Mouse (Mus musculus): ENCODE data around the gene Cryzl2. TPM values are rescaled to one million over a fixed set of nuclear protein-coding genes. Genes with fewer than 3 reads are reported as not detected.

The Cryzl2 gene
- total and polyA plus RNA-seq, 2 experiments from 2014 or later = 38.1 to 45.7 TPM

- Histone ChIP-seq H3K4me1 (ENCODE audit: control insufficient read depth, insufficient read depth) (peaks cover 4% of the 10 kb centered on the region; the same call in 1 of the 2 replicates), H3K9ac (replicated peaks; ENCODE audit: low read depth, low read length) (no peak overlapping the region), H3K4me2 (ENCODE audit: low read depth, low read length) (no peak overlapping the region), H3K9me3 (replicated peaks; ENCODE audit: control insufficient read depth, low read length) (no peaks in the 10 kb centered on the region), H3K4me3 (ENCODE audit: low read depth, low read length) (no peak overlapping the region), H3K27me3 (ENCODE audit: control insufficient read depth, insufficient read depth, low read length) (no peaks in the 10 kb centered on the region), H3K27ac (ENCODE audit: low read depth) (no peak overlapping the region), H3K36me3 (replicated peaks; ENCODE audit: control insufficient read depth, insufficient read depth, low read length) (peaks cover 13% of the 10 kb centered on the region)
- 55% methylated on average over 2 of the region's 2 CpGs for WGBS
- TF ChIP-seq EP300 (IDR thresholded peaks at IDR 0.05; ENCODE audit: low read depth) (no peak), CTCF (IDR thresholded peaks at IDR 0.05; ENCODE audit: low read depth) (no peak)
- DNase-seq (ENCODE audit: low spot score) (no peak), ATAC-seq (ENCODE audit: insufficient read depth, low read depth) (no peak)
Observed at GRCm38 (mm10) chr1:157476231-157476630, 17.9 kb downstream of the Cryzl2 start.

GRCm38 (mm10) chr1:157480090-157480489, 21.7 kb downstream of the Cryzl2 start:
- TF ChIP-seq EP300 (IDR thresholded peaks at IDR 0.05; ENCODE audit: low read depth) (no peak), CTCF (IDR thresholded peaks at IDR 0.05; ENCODE audit: low read depth) (no peak)

GRCm38 (mm10) chr1:157480901-157481300, 22.5 kb downstream of the Cryzl2 start:
- no peaks in the 10 kb centered on the region for H3K9me3 ChIP-seq (replicated peaks; ENCODE audit: control insufficient read depth, low read length)
- no peak overlapping the region for H3K4me2 ChIP-seq (ENCODE audit: low read depth, low read length)
- no peak overlapping the region for H3K27ac ChIP-seq (ENCODE audit: low read depth)
- H3K9ac ChIP-seq (replicated peaks; ENCODE audit: low read depth, low read length) = no peak overlapping the region
- no peak overlapping the region for H3K4me3 ChIP-seq (ENCODE audit: low read depth, low read length)
- DNase-seq (ENCODE audit: low spot score) (no peak), ATAC-seq (ENCODE audit: insufficient read depth, low read depth) (no peak)
- H3K4me1 ChIP-seq (ENCODE audit: control insufficient read depth, insufficient read depth) = peaks cover 4% of the 10 kb centered on the region; the same call in 1 of the 2 replicates
- TF ChIP-seq EP300 (IDR thresholded peaks at IDR 0.05; ENCODE audit: low read depth) = no peak
- no peak for TF ChIP-seq CTCF (IDR thresholded peaks at IDR 0.05; ENCODE audit: low read depth)
- H3K36me3 ChIP-seq (replicated peaks; ENCODE audit: control insufficient read depth, insufficient read depth, low read length) = no peaks in the 10 kb centered on the region
- no peaks in the 10 kb centered on the region for H3K27me3 ChIP-seq (ENCODE audit: control insufficient read depth, insufficient read depth, low read length)
- WGBS = 72% methylated on average over 3 of the region's 3 CpGs

More at GRCm38 (mm10) chr1:157480090-157480489, 21.7 kb downstream of the Cryzl2 start:
- ATAC-seq (ENCODE audit: insufficient read depth, low read depth) (no peak), DNase-seq (ENCODE audit: low spot score) (no peak)
- Histone ChIP-seq H3K36me3 (replicated peaks; ENCODE audit: control insufficient read depth, insufficient read depth, low read length) (no peaks in the 10 kb centered on the region), H3K4me2 (ENCODE audit: low read depth, low read length) (no peak overlapping the region), H3K4me1 (ENCODE audit: control insufficient read depth, insufficient read depth) (peaks cover 4% of the 10 kb centered on the region; the same call in 1 of the 2 replicates), H3K9ac (replicated peaks; ENCODE audit: low read depth, low read length) (no peak overlapping the region), H3K4me3 (ENCODE audit: low read depth, low read length) (no peak overlapping the region), H3K9me3 (replicated peaks; ENCODE audit: control insufficient read depth, low read length) (no peaks in the 10 kb centered on the region), H3K27ac (ENCODE audit: low read depth) (no peak overlapping the region), H3K27me3 (ENCODE audit: control insufficient read depth, insufficient read depth, low read length) (no peaks in the 10 kb centered on the region)
- WGBS = 26% methylated on average over 9 of the region's 9 CpGs

- Histone ChIP-seq H3K9me3 (replicated peaks; ENCODE audit: control insufficient read depth, low read length) (no peaks in the 10 kb centered on the region), H3K4me2 (ENCODE audit: low read depth, low read length) (no peak overlapping the region), H3K27me3 (ENCODE audit: control insufficient read depth, insufficient read depth, low read length) (no peaks in the 10 kb centered on the region), H3K9ac (replicated peaks; ENCODE audit: low read depth, low read length) (no peak overlapping the region), H3K27ac (ENCODE audit: low read depth) (no peak overlapping the region), H3K4me3 (ENCODE audit: low read depth, low read length) (no peak overlapping the region), H3K36me3 (replicated peaks; ENCODE audit: control insufficient read depth, insufficient read depth, low read length) (no peaks in the 10 kb centered on the region), H3K4me1 (ENCODE audit: control insufficient read depth, insufficient read depth) (peaks cover 4% of the 10 kb centered on the region; the same call in 1 of the 2 replicates)
- no peak for TF ChIP-seq EP300 (IDR thresholded peaks at IDR 0.05; ENCODE audit: low read depth)
- no peak for TF ChIP-seq CTCF (IDR thresholded peaks at IDR 0.05; ENCODE audit: low read depth)
- 83% methylated on average over 6 of the region's 6 CpGs for WGBS
- ATAC-seq (ENCODE audit: insufficient read depth, low read depth) (no peak), DNase-seq (ENCODE audit: low spot score) (no peak)
Observed at GRCm38 (mm10) chr1:157481666-157482065, 23.3 kb downstream of the Cryzl2 start.

GRCm38 (mm10) chr1:157484161-157484560, 25.8 kb downstream of the Cryzl2 start:
- Histone ChIP-seq H3K4me2 (ENCODE audit: low read depth, low read length) (no peak overlapping the region), H3K4me3 (ENCODE audit: low read depth, low read length) (no peak overlapping the region), H3K4me1 (ENCODE audit: control insufficient read depth, insufficient read depth) (peaks cover 4% of the 10 kb centered on the region; the same call in 1 of the 2 replicates), H3K36me3 (replicated peaks; ENCODE audit: control insufficient read depth, insufficient read depth, low read length) (0 out of 2 replicates have a peak, but pooled peaks cover 4% of the 10 kb centered on the region), H3K9me3 (replicated peaks; ENCODE audit: control insufficient read depth, low read length) (no peaks in the 10 kb centered on the region), H3K27ac (ENCODE audit: low read depth) (no peak overlapping the region), H3K9ac (replicated peaks; ENCODE audit: low read depth, low read length) (no peak overlapping the region), H3K27me3 (ENCODE audit: control insufficient read depth, insufficient read depth, low read length) (no peaks in the 10 kb centered on the region)
- DNase-seq (ENCODE audit: low spot score) (no peak), ATAC-seq (ENCODE audit: insufficient read depth, low read depth) (no peak)
- 88% methylated on average over 4 of the region's 4 CpGs for WGBS
- TF ChIP-seq EP300 (IDR thresholded peaks at IDR 0.05; ENCODE audit: low read depth) (no peak), CTCF (IDR thresholded peaks at IDR 0.05; ENCODE audit: low read depth) (no peak)

- Histone ChIP-seq H3K27me3 (ENCODE audit: control insufficient read depth, insufficient read depth, low read length) (no peaks in the 10 kb centered on the region), H3K9me3 (replicated peaks; ENCODE audit: control insufficient read depth, low read length) (no peaks in the 10 kb centered on the region), H3K27ac (ENCODE audit: low read depth) (no peak overlapping the region), H3K4me2 (ENCODE audit: low read depth, low read length) (no peak overlapping the region), H3K4me3 (ENCODE audit: low read depth, low read length) (no peak overlapping the region), H3K9ac (replicated peaks; ENCODE audit: low read depth, low read length) (no peak overlapping the region), H3K36me3 (replicated peaks; ENCODE audit: control insufficient read depth, insufficient read depth, low read length) (no peaks in the 10 kb centered on the region), H3K4me1 (ENCODE audit: control insufficient read depth, insufficient read depth) (no peaks in the 10 kb centered on the region)
- ATAC-seq (ENCODE audit: insufficient read depth, low read depth) (no peak), DNase-seq (ENCODE audit: low spot score) (no peak)
- 71% methylated on average over 1 of the region's 1 CpGs for WGBS
- no peak for TF ChIP-seq EP300 (IDR thresholded peaks at IDR 0.05; ENCODE audit: low read depth)
- no peak for TF ChIP-seq CTCF (IDR thresholded peaks at IDR 0.05; ENCODE audit: low read depth)
Observed at GRCm38 (mm10) chr1:157500657-157501056, 42.3 kb downstream of the Cryzl2 start.

All from heart, postnatal 0 days (tissue).